Mouse (Mus musculus) forebrain, embryonic 14.5 days (tissue): ENCODE measurements at regions not wholly inside any gene's neighbourhood (a gene's known extent, or its start where the extent isn't known, plus 50 kb on each side); places are given as distances from the start of the nearest gene placed in this dataset.

Experiments used
- ATAC-seq: fragments of 200-750 bp; cut with Nextera tagmentation; 2 replicates; pipeline ENCODE4 v1.8.0; 2017; ENCODE audit warnings: mild to moderate bottlenecking, moderate library complexity
- DNase-seq: peaks from one replicate; pipeline ENCODE4 v3.0.0-alpha.2; 2015; ENCODE audit warnings: low spot score
- H3K27ac ChIP-seq: fragments of 300-500 bp; sonication (generic); 2 replicates; pipeline ENCODE4 v1.5.1; 2014; ENCODE audit warnings: low read depth, mild to moderate bottlenecking, control low read depth, low read length, moderate library complexity
- H3K27me3 ChIP-seq: fragments of 300-500 bp; sonication (generic); replicated peaks from 2 replicates; pipeline ENCODE4 v1.6.1; 2014; ENCODE audit warnings: low read length, control low read depth, mixed read lengths; ENCODE audit not compliant: control insufficient read depth, insufficient read depth
- H3K36me3 ChIP-seq: fragments of 300-500 bp; sonication (generic); 2 replicates; pipeline ENCODE4 v1.6.1; 2014; ENCODE audit warnings: low read length, control low read depth; ENCODE audit not compliant: control insufficient read depth, insufficient read depth
- H3K4me1 ChIP-seq: fragments of 300-500 bp; sonication (generic); 2 replicates; pipeline ENCODE4 v1.6.1; 2014; ENCODE audit warnings: antibody characterized with exemption, low read length, control low read depth; ENCODE audit not compliant: control insufficient read depth, insufficient read depth
- H3K4me2 ChIP-seq: fragments of 300-500 bp; sonication (generic); 2 replicates; pipeline ENCODE4 v1.6.1; 2014; ENCODE audit warnings: mild to moderate bottlenecking, control low read depth, low read length
- H3K4me3 ChIP-seq: fragments of 300-500 bp; sonication (generic); 2 replicates; pipeline ENCODE4 v1.5.1; 2014; ENCODE audit warnings: low read depth, low read length, control low read depth
- H3K9ac ChIP-seq: fragments of 300-500 bp; sonication (generic); 2 replicates; pipeline ENCODE4 v1.6.1; 2014; ENCODE audit warnings: mild to moderate bottlenecking, low read length, control low read depth, moderate library complexity
- H3K9me3 ChIP-seq: fragments of 300-500 bp; sonication (generic); replicated peaks from 2 replicates; pipeline ENCODE4 v1.6.1; 2016; ENCODE audit warnings: low read length, control low read depth, mixed read lengths; ENCODE audit not compliant: control insufficient read depth
- WGBS: fragments of 180-500 bp; shearing (Covaris S2); extraction: QIAGEN DNeasy Blood & Tissue Kit; methylation state at CpG from one replicate; pipeline ENCODE4 v1.1.7; 2014; 5-methylcytosine and 5-hydroxymethylcytosine counted together

DNA sequence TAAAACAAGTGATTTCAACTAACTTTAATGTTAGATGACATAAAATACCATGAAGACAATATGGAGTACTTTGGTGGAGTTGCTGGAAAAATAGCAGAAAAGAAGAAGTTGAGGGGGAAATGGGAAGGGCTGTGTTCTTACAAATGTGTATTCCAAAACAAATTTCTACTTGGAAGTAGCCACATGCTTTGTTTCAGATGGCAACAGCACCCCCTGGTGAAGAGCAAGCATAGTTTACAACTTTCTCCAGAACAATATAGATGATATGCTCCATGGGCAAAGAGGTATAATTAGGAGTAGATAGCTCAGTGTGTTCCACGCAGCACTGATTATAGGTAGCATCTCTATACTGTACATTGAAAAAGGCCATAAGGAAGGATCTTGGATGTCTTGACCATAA lies 302.6 kb upstream of the Hsf2 start:
- Histone ChIP-seq H3K4me1 (no peaks in the 10 kb centered on the region), H3K27me3 (no peaks in the 10 kb centered on the region), H3K36me3 (no peaks in the 10 kb centered on the region), H3K9me3 (no peaks in the 10 kb centered on the region), H3K27ac (no peak overlapping the region), H3K4me3 (no peak overlapping the region), H3K4me2 (no peak overlapping the region), H3K9ac (no peak overlapping the region)
- ATAC-seq (no peak; the same call in 1 of the 2 replicates), DNase-seq (peak; percentile 64)
- WGBS, result 78% methylated on average over 1 of the region's 1 CpGs

DNA sequence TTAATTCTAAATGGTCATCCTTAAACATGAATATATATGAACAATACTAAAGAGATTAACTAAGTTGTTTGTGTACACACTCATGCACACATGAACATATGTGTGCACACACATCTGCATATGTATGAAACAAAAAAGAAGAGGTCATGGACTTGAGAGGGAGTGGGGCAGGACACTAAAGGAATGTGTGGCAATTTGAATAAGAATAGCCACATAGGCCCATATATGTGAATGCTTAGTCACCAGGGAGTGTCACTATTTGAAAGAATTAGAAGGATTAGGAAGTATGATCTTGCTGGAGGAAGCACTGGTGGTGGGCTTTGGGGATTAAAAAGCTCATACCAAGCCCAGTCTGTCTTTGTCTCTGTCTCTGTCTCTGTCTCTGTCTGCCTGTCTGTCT lies 275.5 kb upstream of the Hsf2 start:
- H3K4me1 ChIP-seq, result no peaks in the 10 kb centered on the region
- H3K9me3 ChIP-seq, result no peaks in the 10 kb centered on the region
- no peak overlapping the region for H3K27ac ChIP-seq
- no peaks in the 10 kb centered on the region for H3K27me3 ChIP-seq
- ATAC-seq (no peak), DNase-seq (no peak)
- no peaks in the 10 kb centered on the region for H3K36me3 ChIP-seq
- no peak overlapping the region for H3K4me3 ChIP-seq
- H3K4me2 ChIP-seq, result no peak overlapping the region
- no peak overlapping the region for H3K9ac ChIP-seq

GRCm38 (mm10) chr10:57231117-57231516 lies 255.1 kb upstream of the Hsf2 start:
- Histone ChIP-seq H3K4me3 (no peak overlapping the region), H3K27ac (no peak overlapping the region), H3K36me3 (no peaks in the 10 kb centered on the region), H3K27me3 (no peaks in the 10 kb centered on the region), H3K4me2 (no peak overlapping the region), H3K4me1 (no peaks in the 10 kb centered on the region), H3K9ac (no peak overlapping the region), H3K9me3 (no peaks in the 10 kb centered on the region)
- ATAC-seq (no peak), DNase-seq (peak; percentile 5)
- WGBS, result 77% methylated on average over 3 of the region's 3 CpGs

- ATAC-seq (no peak), DNase-seq (peak; percentile 28)
- Histone ChIP-seq H3K9ac (no peak overlapping the region), H3K27ac (no peak overlapping the region), H3K36me3 (no peaks in the 10 kb centered on the region), H3K4me2 (no peak overlapping the region), H3K27me3 (no peaks in the 10 kb centered on the region), H3K4me1 (no peaks in the 10 kb centered on the region), H3K4me3 (no peak overlapping the region), H3K9me3 (no peaks in the 10 kb centered on the region)
- 10% methylated on average over 1 of the region's 1 CpGs for WGBS
Observed at GRCm38 (mm10) chr10:57281220-57281619, 205.0 kb upstream of the Hsf2 start.

DNA sequence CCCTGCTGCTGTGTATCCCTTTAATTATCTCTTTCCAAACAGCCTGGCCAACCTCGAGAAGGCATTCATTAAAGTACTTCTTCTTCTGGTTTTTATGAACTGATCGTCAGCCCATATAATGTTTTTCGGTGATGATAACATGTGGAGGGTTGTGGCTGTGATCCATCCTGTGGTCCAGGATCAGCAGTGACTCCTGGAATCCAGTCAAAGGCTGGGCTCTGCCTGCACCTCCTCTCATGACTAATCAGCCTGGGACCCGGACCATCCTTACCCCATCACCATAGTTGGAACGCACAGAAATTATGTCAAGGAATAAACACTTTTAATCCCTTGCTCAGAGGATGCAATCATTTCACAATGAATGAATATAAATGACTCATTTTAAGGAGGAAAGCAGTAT lies 203.3 kb upstream of the Hsf2 start:
- no peak overlapping the region for H3K27ac ChIP-seq
- no peak overlapping the region for H3K4me2 ChIP-seq
- H3K4me1 ChIP-seq, result no peaks in the 10 kb centered on the region
- no peaks in the 10 kb centered on the region for H3K9me3 ChIP-seq
- H3K4me3 ChIP-seq, result no peak overlapping the region
- no peak overlapping the region for H3K9ac ChIP-seq
- ATAC-seq (no peak), DNase-seq (no peak)
- H3K36me3 ChIP-seq, result no peaks in the 10 kb centered on the region
- WGBS, result 78% methylated on average over 5 of the region's 5 CpGs
- no peaks in the 10 kb centered on the region for H3K27me3 ChIP-seq

DNA sequence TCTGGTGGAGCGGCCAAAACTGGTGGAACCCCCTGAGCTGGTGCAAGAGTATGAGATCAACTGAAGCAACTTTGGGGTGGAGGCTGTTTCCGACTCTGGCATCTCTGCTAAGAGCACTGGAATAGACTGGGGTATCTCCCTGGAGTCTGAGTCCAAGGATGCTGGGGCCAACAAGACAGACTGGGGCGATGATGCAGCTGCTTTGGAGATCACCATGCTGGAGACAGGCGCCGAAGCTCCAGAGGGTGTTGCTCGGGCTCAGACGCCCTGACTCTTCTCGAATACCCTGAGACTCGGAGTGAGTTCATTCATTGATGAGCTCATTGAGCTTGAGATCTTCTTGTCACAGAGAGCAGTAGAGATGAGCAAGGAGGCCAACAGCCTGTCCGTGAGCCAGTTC lies 194.6 kb upstream of the Hsf2 start:
- Histone ChIP-seq H3K4me3 (no peak overlapping the region), H3K27ac (no peak overlapping the region), H3K9me3 (no peaks in the 10 kb centered on the region), H3K4me1 (no peaks in the 10 kb centered on the region), H3K36me3 (no peaks in the 10 kb centered on the region), H3K4me2 (no peak overlapping the region), H3K27me3 (no peaks in the 10 kb centered on the region), H3K9ac (no peak overlapping the region)
- 93% methylated on average over 10 of the region's 10 CpGs for WGBS
- DNase-seq, result no peak
- no peak for ATAC-seq

- Histone ChIP-seq H3K4me3 (no peak overlapping the region), H3K36me3 (no peaks in the 10 kb centered on the region), H3K9ac (no peak overlapping the region), H3K4me2 (no peak overlapping the region), H3K27ac (no peak overlapping the region), H3K4me1 (no peaks in the 10 kb centered on the region), H3K9me3 (no peaks in the 10 kb centered on the region), H3K27me3 (no peaks in the 10 kb centered on the region)
- DNase-seq (peak; percentile 60), ATAC-seq (peak; percentile 79; the same call in 1 of the 2 replicates)
- WGBS, result 76% methylated on average over 3 of the region's 3 CpGs
Observed at GRCm38 (mm10) chr10:57313799-57314198, 172.4 kb upstream of the Hsf2 start.

DNA sequence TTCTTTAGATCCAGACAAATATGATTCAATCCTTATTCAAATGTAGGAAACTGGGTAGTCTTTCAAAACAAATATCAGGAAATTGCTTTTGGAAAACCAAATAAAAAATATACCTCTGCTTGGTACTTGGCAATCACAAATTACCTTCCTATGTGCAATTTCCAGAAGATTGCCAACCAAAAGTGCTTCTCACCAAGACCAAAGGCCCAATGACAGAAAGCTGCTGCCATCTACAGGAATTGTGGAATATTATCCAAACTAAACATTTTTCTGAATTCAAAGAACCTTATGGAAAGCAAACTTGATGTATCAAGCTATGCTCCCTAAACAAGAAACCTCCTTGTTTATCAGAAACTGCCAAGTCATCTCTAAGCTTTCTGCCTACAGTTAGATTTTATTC lies 169.1 kb upstream of the Hsf2 start:
- no peak for ATAC-seq
- H3K27ac ChIP-seq, result no peak overlapping the region
- peak; percentile 77 for DNase-seq

DNA sequence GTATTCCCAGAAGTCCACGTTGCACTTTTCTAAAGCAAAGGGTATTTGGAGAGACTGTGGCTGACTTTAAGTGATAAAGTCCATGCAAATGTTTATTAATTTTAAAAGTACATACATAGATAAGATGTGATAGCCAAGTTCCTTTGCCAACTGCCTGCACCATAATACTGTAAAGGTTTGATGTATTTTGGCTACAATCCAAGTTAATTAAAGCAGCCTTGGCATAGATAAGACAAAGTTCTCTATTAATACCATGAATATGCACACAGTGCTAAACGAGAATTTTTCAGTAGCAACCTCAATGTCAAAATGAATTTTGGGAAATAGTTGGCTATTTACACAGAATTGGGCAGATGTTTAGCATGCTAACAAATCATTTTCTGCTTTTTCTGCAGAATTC lies 167.0 kb upstream of the Hsf2 start:
- WGBS, result 42% methylated on average over 2 of the region's 2 CpGs
- ATAC-seq, result peak; percentile 67; the same call in 1 of the 2 replicates
- DNase-seq, result peak; percentile 62
- H3K27ac ChIP-seq, result no peak overlapping the region
- no peak overlapping the region for H3K4me3 ChIP-seq
- H3K4me1 ChIP-seq, result no peaks in the 10 kb centered on the region
- no peaks in the 10 kb centered on the region for H3K36me3 ChIP-seq
- no peaks in the 10 kb centered on the region for H3K27me3 ChIP-seq
- no peaks in the 10 kb centered on the region for H3K9me3 ChIP-seq
- H3K4me2 ChIP-seq, result no peak overlapping the region
- no peak overlapping the region for H3K9ac ChIP-seq

More for the DNA sequence above, 169.1 kb upstream of the Hsf2 start:
- no peak overlapping the region for H3K4me3 ChIP-seq
- no peak overlapping the region for H3K9ac ChIP-seq
- no peaks in the 10 kb centered on the region for H3K9me3 ChIP-seq
- H3K4me2 ChIP-seq, result no peak overlapping the region
- no peaks in the 10 kb centered on the region for H3K4me1 ChIP-seq
- no peaks in the 10 kb centered on the region for H3K27me3 ChIP-seq
- H3K36me3 ChIP-seq, result no peaks in the 10 kb centered on the region
